Mouse (Mus musculus): ENCODE measurements at regions not wholly inside any gene's neighbourhood (a gene's known extent, or its start where the extent isn't known, plus 50 kb on each side); places are given as distances from the start of the nearest gene placed in this dataset.

- TF ChIP-seq POLR2A (IDR thresholded peaks at IDR 0.05; ENCODE audit: control insufficient read depth, low read depth, low read length) (no peak), CTCF (IDR thresholded peaks at IDR 0.05; ENCODE audit: control insufficient read depth, insufficient read depth, insufficient replicate concordance, low read depth, low read length) (no peak)
These were observed 55.4 kb upstream of the Fam84a start for GRCm38 (mm10) chr12:14207288-14207687.

Data from testis, adult 2 months (tissue).